Mouse (Mus musculus) mouse embryonic stem cell (cell line): ENCODE data around the gene Mrgprg.

Experiments used
- in situ Hi-C, 2 experiments: fragments of 300-500 bp; cut with MboI; formaldehyde crosslinking; loops; 1 replicate in 1 of 2; 3 replicates in 1 of 2; pipeline ENCODE4 v1.14.3; 2019 to 2020; ENCODE audit warnings: low sequenced_read_pairs in 2 of 2, low pct_unique_long_range_greater_than_20kb in 1 of 2, mixed read lengths in 1 of 2; ENCODE audit not compliant: unreplicated experiment in 1 of 2

The Mrgprg gene

GRCm38 (mm10) chr7:143726396-143726795, 40.4 kb downstream of the Mrgprg start:
- in situ Hi-C loops: no loop called here

DNA sequence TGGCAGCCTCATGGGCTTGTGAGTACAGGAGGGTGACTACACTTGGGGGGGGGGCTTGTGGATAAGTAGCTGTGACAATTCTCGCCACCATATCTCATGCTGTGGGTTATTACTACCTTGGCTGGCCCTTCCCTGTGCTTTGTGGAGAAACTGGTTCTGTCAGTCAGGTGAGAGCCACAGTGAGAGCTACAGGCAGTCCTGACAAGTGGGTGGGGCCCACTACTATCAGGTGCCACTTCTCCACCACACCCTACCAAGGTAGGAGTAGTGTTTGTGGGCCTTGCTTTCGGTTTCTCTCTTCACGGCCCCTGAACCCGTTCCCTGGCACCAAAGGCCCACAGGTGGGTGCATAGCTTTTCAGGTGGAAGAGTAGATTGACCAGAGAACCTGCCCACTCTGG, 43.0 kb downstream of the Mrgprg start:
- in situ Hi-C loops: no loop called here

DNA sequence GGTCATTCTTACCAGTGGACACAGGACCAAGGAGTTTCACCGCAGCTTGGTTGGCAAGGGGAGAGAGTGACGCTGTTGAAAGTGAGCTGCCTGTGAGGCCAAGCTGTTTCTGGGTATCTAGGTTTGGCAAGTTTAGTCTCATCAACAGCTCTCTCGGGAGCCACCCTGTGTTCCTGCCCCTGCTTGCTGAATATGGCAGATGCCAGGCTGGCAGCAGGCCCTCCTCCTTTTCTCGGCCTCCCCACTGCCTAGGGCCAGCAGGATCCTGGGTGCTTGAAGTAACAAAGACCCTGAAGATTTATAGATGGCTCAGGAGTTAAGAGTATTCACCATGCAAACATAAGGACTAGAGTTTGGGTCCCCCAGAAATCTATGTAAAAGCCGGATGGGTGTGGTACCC, 44.1 kb downstream of the Mrgprg start:
- in situ Hi-C loops: no loop called here

DNA sequence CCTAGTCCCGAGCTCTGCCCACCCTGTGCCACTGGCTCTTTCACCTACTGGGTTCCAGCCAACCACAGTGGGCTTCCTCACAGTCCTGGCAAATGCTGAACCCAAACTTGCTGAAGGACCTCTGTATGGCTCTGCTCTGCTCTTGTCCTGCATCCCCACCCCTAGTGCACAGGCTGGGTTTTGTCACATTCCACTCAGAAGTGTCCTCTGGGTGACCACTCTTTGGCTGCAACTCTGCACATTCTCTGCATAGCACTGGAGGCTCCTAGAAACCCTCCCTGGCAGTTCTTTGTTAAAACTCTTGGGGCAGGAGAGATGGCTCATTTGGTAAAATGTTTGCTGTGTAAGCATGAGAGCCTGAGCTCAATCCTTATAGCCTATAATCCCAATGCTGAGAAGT, 49.0 kb downstream of the Mrgprg start:
- in situ Hi-C loops: no loop called here
